Mouse (Mus musculus): ENCODE measurements at regions not wholly inside any gene's neighbourhood (a gene's known extent, or its start where the extent isn't known, plus 50 kb on each side); places are given as distances from the start of the nearest gene placed in this dataset.

DNA sequence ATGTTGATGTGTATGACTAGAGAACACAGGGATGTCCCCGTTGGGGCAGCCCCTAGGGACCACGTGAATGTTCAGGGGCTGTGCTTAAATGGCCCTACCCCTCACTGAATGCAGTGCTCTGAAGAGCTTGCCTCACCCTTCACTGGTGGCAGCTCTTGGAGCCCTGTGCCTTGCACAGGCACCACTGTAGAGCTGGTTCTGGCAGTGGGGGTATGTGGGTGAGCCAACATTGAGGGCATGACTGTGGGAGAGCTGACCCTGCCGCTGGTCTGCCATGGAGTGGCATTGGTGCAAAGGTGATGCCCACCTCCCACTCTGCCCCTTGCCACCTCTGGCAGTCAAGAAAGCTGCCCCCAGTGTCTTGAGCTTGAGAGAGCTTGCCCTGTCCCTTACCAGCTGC is 69.6 kb upstream of the Tdrd3 start:
- DNase-seq (ENCODE audit: low spot score) = no peak

DNA sequence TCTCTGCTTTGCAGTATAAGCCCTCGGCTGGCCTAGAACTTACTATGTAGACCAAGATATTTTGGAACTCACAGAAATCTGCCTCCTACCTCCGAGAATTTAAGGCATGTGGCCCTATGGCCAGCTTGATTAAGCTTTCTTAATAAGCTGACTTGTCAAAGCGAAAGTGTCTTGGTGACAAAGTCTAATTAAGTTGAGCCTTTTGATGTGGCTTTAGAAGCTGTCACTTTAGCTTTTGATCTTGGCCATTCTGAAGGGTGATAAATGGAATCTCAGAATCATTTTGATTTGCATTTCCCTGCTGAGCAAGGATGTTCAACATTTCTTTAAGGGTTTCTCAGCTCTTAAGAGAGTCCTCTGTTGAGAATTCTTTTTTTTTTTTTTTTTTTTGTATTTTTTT is 67.6 kb upstream of the Tdrd3 start:
- DNase-seq (ENCODE audit: low spot score) = no peak

GRCm38 (mm10) chr14:87365793-87366192 is 50.6 kb upstream of the Tdrd3 start:
- DNase-seq (ENCODE audit: low spot score) = no peak
